Mouse (Mus musculus) lung, postnatal 0 days (tissue): ENCODE measurements at regions not wholly inside any gene's neighbourhood (a gene's known extent, or its start where the extent isn't known, plus 50 kb on each side); places are given as distances from the start of the nearest gene placed in this dataset.

Source experiments
- CTCF ChIP-seq: IDR thresholded peaks from 2 replicates; pipeline ENCODE4 v1.5.1; 2016; ENCODE audit warnings: antibody characterized with exemption, mild to moderate bottlenecking
- EP300 ChIP-seq: IDR thresholded peaks from 2 replicates; pipeline ENCODE4 v1.6.1; 2016; ENCODE audit warnings: antibody characterized with exemption, mild to moderate bottlenecking, control low read depth

DNA sequence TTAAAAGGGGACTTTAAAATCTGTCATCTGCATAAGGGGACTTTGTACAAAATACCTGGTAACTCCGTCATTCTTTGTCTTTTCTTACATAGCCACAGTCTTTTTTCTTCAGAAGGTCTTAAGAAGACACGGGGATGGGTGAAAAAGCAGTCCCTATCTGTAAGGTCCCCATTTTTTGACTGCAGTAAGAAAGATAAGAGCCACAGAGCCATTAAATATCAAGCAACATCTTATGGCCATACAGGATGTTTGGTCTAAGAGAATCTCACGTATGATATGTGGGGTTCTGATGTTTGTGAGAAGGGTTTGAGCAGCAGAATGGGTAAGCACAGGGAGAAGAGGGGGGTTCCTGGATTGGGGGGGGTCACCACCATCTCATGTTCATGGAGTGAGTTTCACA is 148.9 kb downstream of the Dhx15 start:
- TF ChIP-seq CTCF: no peak
- TF ChIP-seq EP300: no peak
